Mouse (Mus musculus): ENCODE results near the gene Krtap22-2. TPM values are rescaled to one million over a fixed set of nuclear protein-coding genes. Genes with fewer than 3 reads are reported as not detected.

The Krtap22-2 gene
- polyA plus RNA-seq, 1 experiment from 2014 or later: not detected

Other genes with a start within 250 kb of the Krtap22-2 start
- gene 2310057N15Rik, start 236.6 kb downstream of the Krtap22-2 start, polyA plus RNA-seq (2014; fragmentation: Nextera tagmentation; extraction: Ambion mirVana): not detected in 2 replicates
- not detected in 2 replicates for gene Gm5965, start 232.9 kb downstream of the Krtap22-2 start, polyA plus RNA-seq (2014; fragmentation: Nextera tagmentation; extraction: Ambion mirVana)
- not detected in 2 replicates for gene Gm20741, start 198.5 kb downstream of the Krtap22-2 start, polyA plus RNA-seq (2014; fragmentation: Nextera tagmentation; extraction: Ambion mirVana)
- gene Krtap15, start 190.5 kb downstream of the Krtap22-2 start, polyA plus RNA-seq (2014; fragmentation: Nextera tagmentation; extraction: Ambion mirVana): not detected in 2 replicates
- not detected in 2 replicates for gene Krtap14, start 184.6 kb downstream of the Krtap22-2 start, polyA plus RNA-seq (2014; fragmentation: Nextera tagmentation; extraction: Ambion mirVana)
- gene Krtap19-1, start 141.3 kb downstream of the Krtap22-2 start, polyA plus RNA-seq (2014; fragmentation: Nextera tagmentation; extraction: Ambion mirVana): not detected in 2 replicates
- gene Krtap19-2, start 136.5 kb downstream of the Krtap22-2 start, polyA plus RNA-seq (2014; fragmentation: Nextera tagmentation; extraction: Ambion mirVana): not detected in 2 replicates
- not detected in 2 replicates for gene Krtap19-3, start 132.7 kb downstream of the Krtap22-2 start, polyA plus RNA-seq (2014; fragmentation: Nextera tagmentation; extraction: Ambion mirVana)
- not detected in 2 replicates for gene Krtap19-4, start 125.7 kb downstream of the Krtap22-2 start, polyA plus RNA-seq (2014; fragmentation: Nextera tagmentation; extraction: Ambion mirVana)
- not detected in 2 replicates for gene Krtap19-5, start 114.3 kb downstream of the Krtap22-2 start, polyA plus RNA-seq (2014; fragmentation: Nextera tagmentation; extraction: Ambion mirVana)
- gene Krtap19-9b, start 78.5 kb downstream of the Krtap22-2 start, polyA plus RNA-seq (2014; fragmentation: Nextera tagmentation; extraction: Ambion mirVana): not detected in 2 replicates
- not detected in 2 replicates for gene Krtap16-3, start 47.9 kb downstream of the Krtap22-2 start, polyA plus RNA-seq (2014; fragmentation: Nextera tagmentation; extraction: Ambion mirVana)
- not detected in 2 replicates for gene Gm10229, start 4.5 kb upstream of the Krtap22-2 start, polyA plus RNA-seq (2014; fragmentation: Nextera tagmentation; extraction: Ambion mirVana)
- gene Krtap6-1, start 20.9 kb upstream of the Krtap22-2 start, polyA plus RNA-seq (2014; fragmentation: Nextera tagmentation; extraction: Ambion mirVana): not detected in 2 replicates
- gene Gm10228, start 30.7 kb upstream of the Krtap22-2 start, polyA plus RNA-seq (2014; fragmentation: Nextera tagmentation; extraction: Ambion mirVana): not detected in 2 replicates
- gene Krtap6-5, start 37.1 kb upstream of the Krtap22-2 start, polyA plus RNA-seq (2014; fragmentation: Nextera tagmentation; extraction: Ambion mirVana): not detected in 2 replicates
- gene 1110025L11Rik, start 53.2 kb upstream of the Krtap22-2 start, polyA plus RNA-seq (2014; fragmentation: Nextera tagmentation; extraction: Ambion mirVana): not detected in 2 replicates
- not detected in 2 replicates for gene Krtap6-3, start 73.3 kb upstream of the Krtap22-2 start, polyA plus RNA-seq (2014; fragmentation: Nextera tagmentation; extraction: Ambion mirVana)
- not detected in 2 replicates for gene Gm6358, start 130.1 kb upstream of the Krtap22-2 start, polyA plus RNA-seq (2014; fragmentation: Nextera tagmentation; extraction: Ambion mirVana)
- gene Gm10061, start 140.3 kb upstream of the Krtap22-2 start, polyA plus RNA-seq (2014; fragmentation: Nextera tagmentation; extraction: Ambion mirVana): not detected in 2 replicates
- gene Gm9789, start 147.2 kb upstream of the Krtap22-2 start, polyA plus RNA-seq (2014; fragmentation: Nextera tagmentation; extraction: Ambion mirVana): not detected in 2 replicates
- gene Gm7735, start 158.7 kb upstream of the Krtap22-2 start, polyA plus RNA-seq (2014; fragmentation: Nextera tagmentation; extraction: Ambion mirVana): not detected in 2 replicates
- not detected in 2 replicates for gene 1110057P08Rik, start 164.0 kb upstream of the Krtap22-2 start, polyA plus RNA-seq (2014; fragmentation: Nextera tagmentation; extraction: Ambion mirVana)
- not detected in 2 replicates for gene Krtap20-2, start 195.1 kb upstream of the Krtap22-2 start, polyA plus RNA-seq (2014; fragmentation: Nextera tagmentation; extraction: Ambion mirVana)